Mouse (Mus musculus): Measurements from ENCODE around the gene 9130008F23Rik.

The 9130008F23Rik gene

GRCm38 (mm10) chr17:40879924-40880691 is at the start of gene 9130008F23Rik:
Gene 9130008F23Rik, minus strand, starts transcription at chr17:40880559.
- peak; percentile 17 to 33 for DNase-seq

GRCm38 (mm10) chr17:40915499-40915898 is 35.1 kb upstream of the 9130008F23Rik start:
- DNase-seq = no peak

GRCm38 (mm10) chr17:40914250-40914649 is 33.9 kb upstream of the 9130008F23Rik start, which contains the start of gene Glyatl3:
Gene Glyatl3, minus strand, starts transcription at chr17:40914350.
- DNase-seq = no peak

GRCm38 (mm10) chr17:40904721-40905154 is 24.4 kb upstream of the 9130008F23Rik start:
- peak; percentile 68 to 70 for DNase-seq

- DNase-seq = peak; percentile 31 to 40
These were observed 23.8 kb upstream of the 9130008F23Rik start for GRCm38 (mm10) chr17:40904056-40904597.

GRCm38 (mm10) chr17:40903345-40903744 is 23.0 kb upstream of the 9130008F23Rik start:
- DNase-seq = no peak

GRCm38 (mm10) chr17:40899783-40900363 is 19.5 kb upstream of the 9130008F23Rik start:
- no peak for DNase-seq

- DNase-seq = peak in 1 of 2 experiments; percentile 40
These were observed 16.5 kb upstream of the 9130008F23Rik start for GRCm38 (mm10) chr17:40896863-40897262.

- DNase-seq = no peak
These were observed 7.6 kb upstream of the 9130008F23Rik start for GRCm38 (mm10) chr17:40887849-40888536.

GRCm38 (mm10) chr17:40885155-40885554 is 4.8 kb upstream of the 9130008F23Rik start:
- DNase-seq = no peak

- DNase-seq = no peak
These were observed 1.8 kb upstream of the 9130008F23Rik start for GRCm38 (mm10) chr17:40882172-40882571.

GRCm38 (mm10) chr17:40879528-40879923 is 833 bp downstream of the 9130008F23Rik start:
- no peak for DNase-seq

GRCm38 (mm10) chr17:40877741-40878140 is 2.6 kb downstream of the 9130008F23Rik start:
- DNase-seq = no peak

- no peak for DNase-seq
These were observed 4.8 kb downstream of the 9130008F23Rik start for GRCm38 (mm10) chr17:40875568-40875967.

GRCm38 (mm10) chr17:40874701-40875100 is 5.7 kb downstream of the 9130008F23Rik start:
- no peak for DNase-seq

GRCm38 (mm10) chr17:40873582-40874011 is 6.8 kb downstream of the 9130008F23Rik start:
- DNase-seq = no peak

- no peak for DNase-seq
These were observed 7.7 kb downstream of the 9130008F23Rik start for GRCm38 (mm10) chr17:40872626-40873025.

GRCm38 (mm10) chr17:40868952-40869747 is 11.2 kb downstream of the 9130008F23Rik start:
- no peak for DNase-seq

- DNase-seq = peak; percentile 7 to 37
These were observed 25.3 kb downstream of the 9130008F23Rik start for GRCm38 (mm10) chr17:40855065-40855464.

GRCm38 (mm10) chr17:40837308-40837707 is 43.1 kb downstream of the 9130008F23Rik start:
- DNase-seq = peak; percentile 33 to 46

- peak in 1 of 2 experiments; percentile 17 for DNase-seq
These were observed 48.5 kb downstream of the 9130008F23Rik start for GRCm38 (mm10) chr17:40831870-40832269.

All from cerebellum, postnatal 14 days (tissue).